Mouse (Mus musculus) limb, embryonic 12.5 days (tissue): ENCODE data around the gene Tcstv3. TPM values are rescaled to one million over a fixed set of nuclear protein-coding genes. Genes with fewer than 3 reads are reported as not detected.
"Not testable (repeated sequence)": the region's sequence is repeated elsewhere in the genome, so short reads cannot be mapped to it uniquely, and the experiment has no call there.

ENCODE experiments used
- ATAC-seq: fragments of 200-750 bp; cut with Nextera tagmentation; 2 replicates; pipeline ENCODE4 v1.8.0; 2017; ENCODE audit warnings: low read depth, moderate TSS enrichment; ENCODE audit not compliant: insufficient number of reproducible peaks, insufficient read depth, low FRiP score, low TSS enrichment
- H3K27ac ChIP-seq: fragments of 300-500 bp; sonication (generic); 2 replicates; pipeline ENCODE4 v1.5.1; 2016; ENCODE audit warnings: mild to moderate bottlenecking, moderate library complexity
- H3K27me3 ChIP-seq: fragments of 300-500 bp; sonication (generic); 2 replicates; pipeline ENCODE4 v1.6.1; 2016; ENCODE audit warnings: mild to moderate bottlenecking, moderate library complexity
- H3K36me3 ChIP-seq: fragments of 300-500 bp; sonication (generic); 2 replicates; pipeline ENCODE4 v1.6.1; 2016; ENCODE audit warnings: mild to moderate bottlenecking, moderate library complexity
- H3K4me1 ChIP-seq: fragments of 300-500 bp; sonication (generic); replicated peaks from 2 replicates; pipeline ENCODE4 v1.6.1; 2016
- H3K4me2 ChIP-seq: fragments of 300-500 bp; sonication (generic); 2 replicates; pipeline ENCODE4 v1.6.1; 2016; ENCODE audit warnings: mild to moderate bottlenecking, moderate library complexity
- H3K4me3 ChIP-seq: fragments of 300-500 bp; sonication (generic); replicated peaks from 2 replicates; pipeline ENCODE4 v1.5.1; 2016; ENCODE audit warnings: mild to moderate bottlenecking
- H3K9ac ChIP-seq: fragments of 300-500 bp; sonication (generic); replicated peaks from 2 replicates; pipeline ENCODE4 v1.6.1; 2016; ENCODE audit warnings: mild to moderate bottlenecking, moderate library complexity
- H3K9me3 ChIP-seq: fragments of 300-500 bp; sonication (generic); 2 replicates; pipeline ENCODE4 v1.6.1; 2016; ENCODE audit warnings: mild to moderate bottlenecking, moderate library complexity
- WGBS: fragments of 180-500 bp; shearing (Covaris S2); methylation state at CpG from one replicate; pipeline ENCODE4 v1.1.7; 2016; 5-methylcytosine and 5-hydroxymethylcytosine counted together
- polyA plus RNA-seq: library from polyadenylated mRNA; unstranded; fragments of >200 nt; fragmentation: Nextera tagmentation; extraction: Ambion mirVana; gene quantifications from 2 replicates; pipeline ENCODE4 v1.2.1, GENCODE M21; 2016

Tcstv3 gene
- not detected in 2 replicates for polyA plus RNA-seq

DNA sequence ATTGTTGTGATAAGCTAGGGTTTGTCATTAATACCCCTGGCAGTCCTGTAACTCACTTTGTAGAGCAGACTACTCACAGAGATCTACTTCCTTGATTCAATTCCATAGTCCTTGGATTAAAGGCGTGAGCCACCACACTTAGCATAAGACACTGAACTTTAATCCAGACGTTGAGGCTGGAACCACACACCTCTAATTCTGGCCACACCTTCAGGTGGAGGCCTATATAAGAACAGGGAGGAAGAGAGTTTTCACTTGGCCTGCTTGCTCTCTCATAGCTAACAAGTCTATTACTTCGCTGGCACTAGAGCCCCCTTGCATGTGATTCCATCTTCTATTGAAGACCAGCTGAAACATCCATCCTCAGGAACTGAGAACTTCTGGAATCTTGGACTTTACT lies at the start of gene Tcstv3:
Tcstv3 (plus strand) TSS at position 301 of the 400 bp plus-strand sequence.
- H3K9ac ChIP-seq, H3K4me1 ChIP-seq, H3K27ac ChIP-seq, H3K9me3 ChIP-seq, H3K4me2 ChIP-seq, ATAC-seq, H3K27me3 ChIP-seq, H3K36me3 ChIP-seq, H3K4me3 ChIP-seq: not testable (repeated sequence)
- 71% methylated on average over 3 of the region's 3 CpGs for WGBS

- not testable (repeated sequence) for ATAC-seq, H3K27me3 ChIP-seq, H3K36me3 ChIP-seq, H3K4me3 ChIP-seq, H3K9ac ChIP-seq, H3K4me1 ChIP-seq, H3K9me3 ChIP-seq, H3K27ac ChIP-seq, H3K4me2 ChIP-seq
- WGBS = 23% methylated on average over 2 of the region's 2 CpGs
These were observed 38.8 kb upstream of the Tcstv3 start for GRCm38 (mm10) chr13:120277837-120278236.

GRCm38 (mm10) chr13:120278784-120279183 lies 37.9 kb upstream of the Tcstv3 start:
- Histone ChIP-seq H3K9ac (no peak overlapping the region), H3K4me3 (no peak overlapping the region), H3K27ac (no peak overlapping the region), H3K27me3 (no peaks in the 10 kb centered on the region), H3K9me3 (no peaks in the 10 kb centered on the region), H3K36me3 (no peaks in the 10 kb centered on the region), H3K4me2 (no peak overlapping the region), H3K4me1 (no peaks in the 10 kb centered on the region)
- no peak for ATAC-seq
- WGBS = 91% methylated on average over 9 of the region's 9 CpGs

DNA sequence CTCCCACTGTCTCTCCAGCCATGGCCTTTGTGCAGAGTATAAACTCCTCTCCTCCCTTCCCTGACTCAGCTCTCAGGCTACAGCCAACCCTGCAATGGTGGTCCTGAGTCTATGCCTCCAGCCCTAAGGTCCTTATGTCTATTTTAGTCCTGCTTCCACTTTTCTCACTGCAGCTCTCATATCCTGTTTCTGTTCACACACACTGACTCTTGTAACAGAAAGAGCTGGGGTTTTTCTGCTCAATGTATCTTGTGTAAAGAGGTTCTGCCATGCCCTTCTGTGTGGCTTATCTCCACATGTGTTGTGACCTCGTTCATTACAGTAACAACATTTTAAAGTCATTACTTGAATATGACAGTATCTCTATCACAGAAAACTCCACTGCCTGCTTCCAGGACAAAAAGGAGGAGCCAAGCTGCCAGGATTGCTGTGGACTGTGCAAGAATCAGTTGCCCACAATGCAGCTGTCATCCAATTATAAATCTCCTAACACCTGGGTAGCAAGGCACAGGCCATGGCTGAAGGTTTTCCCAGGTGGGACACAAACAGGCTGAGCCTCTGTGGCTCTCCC lies 17.3 kb upstream of the Tcstv3 start:
- no peaks in the 10 kb centered on the region for H3K27me3 ChIP-seq
- H3K36me3 ChIP-seq = no peaks in the 10 kb centered on the region
- no peak overlapping the region for H3K9ac ChIP-seq
- WGBS = 56% methylated on average over 1 of the region's 1 CpGs
- no peaks in the 10 kb centered on the region for H3K4me1 ChIP-seq
- no peak overlapping the region for H3K4me3 ChIP-seq
- no peaks in the 10 kb centered on the region for H3K9me3 ChIP-seq
- H3K27ac ChIP-seq = no peak overlapping the region
- ATAC-seq = no peak
- H3K4me2 ChIP-seq = no peak overlapping the region

- no peaks in the 10 kb centered on the region for H3K36me3 ChIP-seq
- no peak within 1 kb of the TSS for H3K4me3 ChIP-seq
- no peak within 1 kb of the TSS for H3K27ac ChIP-seq
- no peak within 1 kb of the TSS for H3K9ac ChIP-seq
- WGBS = 54% methylated on average over 2 of the region's 2 CpGs
- no peaks in the 10 kb centered on the region for H3K27me3 ChIP-seq
- no peak for ATAC-seq
- H3K4me1 ChIP-seq = no peaks in the 10 kb centered on the region
- H3K4me2 ChIP-seq = no peak within 1 kb of the TSS
- H3K9me3 ChIP-seq = no peaks in the 10 kb centered on the region
These were observed 16.7 kb upstream of the Tcstv3 start, which contains the start of gene BC147527 for GRCm38 (mm10) chr13:120299991-120300442. Gene BC147527 (plus strand): TSS chr13:120300392.

- WGBS = 91% methylated on average over 4 of the region's 4 CpGs
- Histone ChIP-seq H3K9me3 (no peaks in the 10 kb centered on the region), H3K27me3 (no peaks in the 10 kb centered on the region), H3K4me2 (no peak overlapping the region), H3K4me1 (no peaks in the 10 kb centered on the region), H3K27ac (no peak overlapping the region), H3K9ac (no peak overlapping the region), H3K4me3 (no peak overlapping the region), H3K36me3 (no peaks in the 10 kb centered on the region)
- ATAC-seq = no peak
These were observed 15.8 kb upstream of the Tcstv3 start for GRCm38 (mm10) chr13:120300853-120301252.

- Histone ChIP-seq H3K9ac (no peak overlapping the region), H3K9me3 (no peaks in the 10 kb centered on the region), H3K27me3 (peaks cover 7% of the 10 kb centered on the region; the same call in 1 of the 2 replicates), H3K36me3 (no peaks in the 10 kb centered on the region), H3K4me1 (no peaks in the 10 kb centered on the region), H3K4me3 (no peak overlapping the region), H3K4me2 (no peak overlapping the region), H3K27ac (no peak overlapping the region)
- 61% methylated on average over 4 of the region's 4 CpGs for WGBS
- ATAC-seq = no peak
These were observed 5.9 kb upstream of the Tcstv3 start for GRCm38 (mm10) chr13:120310749-120311148.

DNA sequence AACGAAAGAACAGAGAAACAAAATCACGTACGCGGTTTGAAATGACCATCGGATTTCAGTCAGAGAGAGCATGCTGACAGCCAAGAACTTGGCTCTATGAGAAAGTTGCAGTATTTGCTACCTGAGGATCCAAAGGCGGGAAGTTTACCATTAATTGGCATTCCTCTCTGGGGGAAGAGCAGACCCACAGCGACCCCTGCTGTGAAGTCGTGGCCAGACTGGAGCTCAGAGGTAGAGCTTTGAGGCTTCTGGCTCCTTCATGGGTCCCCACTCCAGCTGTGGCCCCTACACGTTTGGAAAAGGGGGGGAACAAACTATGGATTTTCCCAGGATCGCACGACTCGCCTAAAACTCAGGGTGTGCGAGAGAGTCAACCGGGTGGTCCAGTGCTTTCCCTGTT lies 3.1 kb upstream of the Tcstv3 start:
- Histone ChIP-seq H3K27ac (no peak overlapping the region), H3K4me3 (no peak overlapping the region), H3K4me1 (no peaks in the 10 kb centered on the region), H3K27me3 (peaks cover 7% of the 10 kb centered on the region; the same call in 1 of the 2 replicates), H3K36me3 (no peaks in the 10 kb centered on the region), H3K9me3 (no peaks in the 10 kb centered on the region), H3K9ac (no peak overlapping the region), H3K4me2 (no peak overlapping the region)
- WGBS = 42% methylated on average over 14 of the region's 14 CpGs
- ATAC-seq = no peak

DNA sequence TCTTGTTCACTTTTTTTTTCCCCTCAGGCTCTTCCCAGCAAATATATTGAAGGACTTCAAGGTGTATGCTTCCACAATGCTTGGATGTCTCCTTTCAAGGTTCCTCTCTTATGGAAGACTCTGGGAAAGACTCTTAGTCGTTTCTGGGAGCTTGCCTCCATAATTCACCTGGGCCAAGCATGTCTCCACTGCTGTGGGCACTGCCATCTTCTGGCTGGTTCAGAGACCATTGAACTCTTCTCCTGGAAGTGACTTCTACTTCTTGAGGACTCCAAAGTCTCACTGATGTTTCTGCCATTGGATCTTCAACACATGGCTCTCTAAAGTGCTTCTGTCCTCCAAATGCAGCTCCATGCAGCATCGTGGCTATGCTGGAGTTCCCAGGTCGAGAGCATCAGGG lies 3.5 kb downstream of the Tcstv3 start:
- no peaks in the 10 kb centered on the region for H3K36me3 ChIP-seq
- no peak overlapping the region for H3K4me3 ChIP-seq
- H3K4me1 ChIP-seq = no peaks in the 10 kb centered on the region
- no peak overlapping the region for H3K27ac ChIP-seq
- 65% methylated on average over 3 of the region's 3 CpGs for WGBS
- no peak overlapping the region for H3K4me2 ChIP-seq
- no peak overlapping the region for H3K9ac ChIP-seq
- no peak for ATAC-seq
- H3K27me3 ChIP-seq = no peaks in the 10 kb centered on the region
- H3K9me3 ChIP-seq = peaks cover 5% of the 10 kb centered on the region; the same call in 1 of the 2 replicates

DNA sequence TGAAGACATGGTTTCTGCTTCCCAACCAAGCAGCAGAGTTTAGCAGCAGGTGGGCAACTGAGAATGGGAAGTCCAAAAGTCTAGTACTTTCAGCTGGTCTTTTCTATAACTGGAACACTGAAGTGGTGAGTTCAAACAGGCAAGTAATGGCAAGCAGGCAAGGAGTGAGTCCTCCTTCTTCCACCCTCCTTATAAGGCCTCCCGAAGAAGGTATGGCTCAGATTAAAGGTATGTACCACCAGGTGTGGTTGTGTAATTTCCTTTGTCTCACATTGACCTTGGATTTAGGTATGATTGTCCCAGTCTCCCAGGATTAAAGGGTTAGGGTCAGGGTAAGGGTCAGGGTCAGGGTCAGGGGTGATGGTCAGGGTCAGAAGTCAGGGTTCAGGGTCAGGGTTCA lies 4.0 kb downstream of the Tcstv3 start:
- H3K9ac ChIP-seq = no peak overlapping the region
- 96% methylated on average over 1 of the region's 1 CpGs for WGBS
- H3K27me3 ChIP-seq = no peaks in the 10 kb centered on the region
- H3K4me1 ChIP-seq = no peaks in the 10 kb centered on the region
- H3K27ac ChIP-seq = no peak overlapping the region
- H3K9me3 ChIP-seq = peaks cover 5% of the 10 kb centered on the region; the same call in 1 of the 2 replicates
- H3K4me2 ChIP-seq = no peak overlapping the region
- no peak overlapping the region for H3K4me3 ChIP-seq
- no peak for ATAC-seq
- H3K36me3 ChIP-seq = no peaks in the 10 kb centered on the region
